Mouse (Mus musculus) neural tube, embryonic 13.5 days (tissue): ENCODE results near the gene Iars2. TPM values are rescaled to one million over a fixed set of nuclear protein-coding genes. Genes with fewer than 3 reads are reported as not detected.

ENCODE experiments used
- ATAC-seq: fragments of 200-750 bp; cut with Nextera tagmentation; 2 replicates; pipeline ENCODE4 v1.8.0; 2017; ENCODE audit warnings: low read depth, mild to moderate bottlenecking, moderate TSS enrichment, moderate library complexity
- H3K27ac ChIP-seq: fragments of 300-500 bp; sonication (generic); replicated peaks from 2 replicates; pipeline ENCODE4 v1.5.1; 2015; ENCODE audit warnings: moderate library complexity, mild to moderate bottlenecking, inconsistent platforms
- H3K27me3 ChIP-seq: fragments of 300-500 bp; sonication (generic); 2 replicates; pipeline ENCODE4 v1.6.1; 2015; ENCODE audit warnings: mild to moderate bottlenecking, inconsistent platforms
- H3K36me3 ChIP-seq: fragments of 300-500 bp; sonication (generic); 2 replicates; pipeline ENCODE4 v1.6.1; 2015; ENCODE audit warnings: mild to moderate bottlenecking, inconsistent platforms
- H3K4me1 ChIP-seq: fragments of 300-500 bp; sonication (generic); replicated peaks from 2 replicates; pipeline ENCODE4 v1.6.1; 2015; ENCODE audit warnings: inconsistent platforms
- H3K4me2 ChIP-seq: fragments of 300-500 bp; sonication (generic); 2 replicates; pipeline ENCODE4 v1.6.1; 2015; ENCODE audit warnings: inconsistent platforms, mild to moderate bottlenecking, moderate library complexity
- H3K4me3 ChIP-seq: fragments of 300-500 bp; sonication (generic); 2 replicates; pipeline ENCODE4 v1.5.1; 2015; ENCODE audit warnings: mild to moderate bottlenecking, inconsistent platforms
- H3K9ac ChIP-seq: fragments of 300-500 bp; sonication (generic); 2 replicates; pipeline ENCODE4 v1.6.1; 2015; ENCODE audit warnings: moderate library complexity, mild to moderate bottlenecking, inconsistent platforms
- H3K9me3 ChIP-seq: fragments of 300-500 bp; sonication (generic); 2 replicates; pipeline ENCODE4 v1.6.1; 2016; ENCODE audit warnings: inconsistent platforms
- WGBS: fragments of 180-500 bp; shearing (Covaris S2); methylation state at CpG from one replicate; pipeline ENCODE4 v1.1.7; 2015; 5-methylcytosine and 5-hydroxymethylcytosine counted together
- microRNA counts: library from miRNA; unstranded; fragments of <30 nt; microRNA quantifications from one replicate; lab custom pipeline; 2016
- microRNA-seq: library from miRNA; unstranded; fragments of <30 nt; microRNA quantifications from one replicate; pipeline ENCODE4, GENCODE M21; 2016
- polyA plus RNA-seq: library from polyadenylated mRNA; unstranded; fragments of >200 nt; fragmentation: Nextera tagmentation; extraction: Ambion mirVana; gene quantifications from 2 replicates; pipeline ENCODE4 v1.2.1, GENCODE M21; 2015

Iars2 gene
- polyA plus RNA-seq, 1 experiment from 2014 or later, result 17.6 TPM

DNA sequence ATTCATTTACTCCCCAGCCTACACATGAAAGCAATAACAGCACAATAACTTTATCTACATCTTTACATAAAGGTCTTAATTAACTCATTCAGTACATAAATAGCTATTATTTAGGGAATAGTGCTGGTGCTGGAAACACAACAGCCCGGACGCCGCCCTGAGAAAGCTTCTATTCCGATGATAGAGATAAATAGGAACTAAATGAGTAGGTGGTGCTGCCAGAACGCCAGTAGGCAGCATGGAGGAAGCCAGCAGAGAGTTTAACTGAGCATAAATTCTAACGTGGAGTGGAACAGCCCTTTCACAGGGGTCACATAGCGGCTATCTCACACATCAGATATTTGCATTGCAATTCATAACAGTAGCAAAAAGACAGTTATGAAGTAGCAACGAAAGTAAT lies 86.2 kb downstream of the Iars2 start:
- no peak overlapping the region for H3K27ac ChIP-seq
- 85% methylated on average over 8 of the region's 8 CpGs for WGBS

DNA sequence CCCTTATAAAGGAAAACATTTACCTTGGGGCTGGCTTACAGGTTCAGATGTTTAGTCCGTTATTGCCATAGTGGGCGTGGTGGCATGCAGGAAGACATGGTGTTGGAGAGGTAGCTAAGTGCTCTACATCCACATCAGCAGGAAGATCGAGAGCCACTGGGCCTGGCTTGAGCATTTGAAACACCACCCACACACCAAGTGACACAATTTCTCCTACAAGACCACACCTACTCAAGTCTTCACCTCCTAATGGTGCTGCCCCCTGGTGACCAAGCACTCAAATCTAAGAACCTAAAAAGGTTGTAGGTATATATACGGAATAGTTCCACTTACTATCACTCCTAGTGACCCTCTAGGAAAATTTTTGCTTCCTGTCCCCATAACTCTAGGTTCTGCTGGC lies 92.7 kb downstream of the Iars2 start:
- no peak overlapping the region for H3K27ac ChIP-seq
- no peak overlapping the region for H3K9ac ChIP-seq
- H3K9me3 ChIP-seq, result no peaks in the 10 kb centered on the region
- peaks cover 59% of the 10 kb centered on the region for H3K36me3 ChIP-seq
- H3K4me3 ChIP-seq, result no peak overlapping the region
- H3K4me2 ChIP-seq, result no peak overlapping the region
- WGBS, result 92% methylated on average over 4 of the region's 4 CpGs
- no peaks in the 10 kb centered on the region for H3K27me3 ChIP-seq
- no peak for ATAC-seq
- H3K4me1 ChIP-seq, result no peaks in the 10 kb centered on the region

More for the DNA sequence above, 86.2 kb downstream of the Iars2 start:
- ATAC-seq, result no peak
- Histone ChIP-seq H3K36me3 (peaks cover 82% of the 10 kb centered on the region), H3K27me3 (no peaks in the 10 kb centered on the region), H3K4me3 (no peak overlapping the region), H3K9me3 (no peaks in the 10 kb centered on the region), H3K9ac (no peak overlapping the region), H3K4me2 (no peak overlapping the region), H3K4me1 (no peaks in the 10 kb centered on the region)

DNA sequence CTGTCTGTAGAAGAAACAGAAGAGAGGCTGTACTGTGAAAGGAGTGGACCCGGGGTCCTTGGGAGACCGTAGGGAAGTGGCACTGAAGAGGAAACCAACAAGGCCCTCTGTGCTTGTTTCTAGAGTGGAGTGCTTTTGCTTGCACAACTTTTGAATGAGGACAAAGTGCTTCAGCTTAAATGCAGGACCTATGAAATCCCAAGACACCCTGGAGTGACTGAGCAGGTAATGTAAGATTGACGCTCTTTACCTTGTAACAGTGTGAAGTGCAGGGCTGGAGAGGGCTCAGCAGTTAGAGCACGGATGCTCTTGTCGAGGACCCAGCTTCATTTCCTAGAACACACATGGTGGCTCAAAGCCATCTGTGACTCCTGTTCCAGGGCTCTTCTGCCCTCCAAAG lies 93.4 kb downstream of the Iars2 start:
- Histone ChIP-seq H3K4me3 (no peak overlapping the region), H3K27me3 (no peaks in the 10 kb centered on the region), H3K27ac (no peak overlapping the region), H3K4me1 (no peaks in the 10 kb centered on the region), H3K36me3 (peaks cover 52% of the 10 kb centered on the region), H3K9ac (no peak overlapping the region), H3K4me2 (no peak overlapping the region), H3K9me3 (no peaks in the 10 kb centered on the region)
- ATAC-seq, result no peak
- WGBS, result 92% methylated on average over 5 of the region's 5 CpGs

MicroRNAs within 50 kb of the gene (microRNA counts, 519-probe panel; counts per million panel counts)
- microRNA mmu-miR-194 (lab: Ali Mortazavi, UCI) (2,636 counts per million, percentile 27 among the panel's probes with 10 or more counts), microRNA mmu-miR-664 (lab: Ali Mortazavi, UCI) (not detected)

Small RNA genes lying within 50 kb of the gene (microRNA-seq; reads per million reads assigned to microRNA genes)
- 0.89 reads per million for gene Mir194-1
- gene Mir215, result 2.8 reads per million, percentile 12 among the genes with 10 or more reads in this experiment
- 9.0 reads per million, percentile 26 among the genes with 10 or more reads in this experiment for gene Mir664

Other genes with a start within 250 kb of the Iars2 start
- 24.4 and 27.8 TPM in 2 replicates for gene Rab3gap2, start 125.3 kb downstream of the Iars2 start, polyA plus RNA-seq
- 53.5 and 56.1 TPM in 2 replicates for gene Bpnt1, start 2.8 kb upstream of the Iars2 start, polyA plus RNA-seq
- 134 and 135 TPM in 2 replicates for gene Eprs, start 33.6 kb upstream of the Iars2 start, polyA plus RNA-seq
- 2.7 and 2.9 TPM in 2 replicates for gene Slc30a10, start 125.5 kb upstream of the Iars2 start, polyA plus RNA-seq